Mouse (Mus musculus): Measurements from ENCODE around the gene Sfmbt2. TPM values are rescaled to one million over a fixed set of nuclear protein-coding genes. Genes with fewer than 3 reads are reported as not detected.

The Sfmbt2 gene
- total RNA-seq, 2 experiments from 2014 or later: 0.15 TPM

DNA sequence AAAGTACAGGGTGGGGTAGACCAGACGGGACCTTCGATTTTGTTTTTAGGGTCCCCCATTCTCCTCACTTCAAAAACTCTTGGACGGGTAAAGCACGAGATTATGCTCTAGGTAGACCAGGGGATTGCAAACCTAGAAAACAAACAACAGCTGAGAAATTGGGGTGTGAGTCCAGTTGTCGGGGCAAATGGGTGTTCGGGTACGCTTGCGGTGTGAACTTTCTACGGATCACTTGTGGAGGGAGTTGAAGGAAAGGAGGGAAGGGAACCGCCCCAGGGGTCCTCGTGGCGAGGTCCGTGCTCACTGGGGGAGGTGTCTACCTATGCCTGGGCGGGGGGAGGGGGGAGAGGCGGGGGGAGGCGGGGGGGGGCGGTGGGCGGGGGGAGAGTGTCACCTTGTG, 1.6 kb downstream of the Sfmbt2 start:
- DNase-seq: no peak
- intact Hi-C loops (cut with DNase I): loop anchor here (10.0 kb wide), 1 partner anchor 453 kb away; no protein-coding TSS in a partner anchor

- peak; percentile 27 to 35 for DNase-seq
- intact Hi-C loops (cut with DNase I): loop anchor here (10.0 kb wide), 1 partner anchor 452 kb away; no protein-coding TSS in a partner anchor
These were observed 2.0 kb downstream of the Sfmbt2 start for GRCm38 (mm10) chr2:10372321-10372723.

DNA sequence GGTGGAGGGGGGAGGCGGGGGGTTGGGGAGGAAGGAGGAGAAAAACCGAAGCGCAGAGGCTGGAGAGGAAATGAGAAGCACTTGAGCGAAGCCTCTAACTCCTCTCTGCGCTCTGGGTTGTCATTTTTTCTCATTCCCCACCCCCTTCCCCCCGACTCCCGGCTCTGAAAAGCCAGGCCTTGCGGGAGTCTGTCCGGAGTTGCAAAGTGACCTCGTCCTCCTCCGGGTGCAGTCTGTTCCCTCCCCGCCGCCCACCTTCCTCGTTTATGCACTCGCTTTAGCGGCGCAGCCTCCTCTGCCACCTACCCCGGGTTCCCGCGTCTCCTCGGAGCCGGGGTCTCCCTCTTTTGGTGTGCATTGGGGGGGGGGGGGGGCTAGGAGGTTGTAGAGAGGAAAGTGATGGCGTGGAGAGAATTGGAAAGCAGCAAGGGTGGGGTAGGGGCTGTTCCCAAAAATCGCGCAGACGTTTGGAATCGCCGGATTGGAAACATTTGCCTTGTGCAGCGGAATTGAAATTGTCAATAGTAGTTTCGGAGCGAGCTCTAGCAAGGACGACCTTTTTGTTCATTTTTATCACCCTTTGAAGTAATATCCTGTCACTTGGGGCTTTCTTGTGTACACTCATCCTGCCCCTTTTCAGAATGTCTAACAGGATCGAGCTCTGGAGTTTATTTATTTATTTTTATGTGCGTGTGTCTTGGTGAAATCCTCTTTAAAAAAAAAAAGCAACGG, 2.6 kb downstream of the Sfmbt2 start:
- DNase-seq: no peak
- intact Hi-C loops (cut with DNase I): loop anchor here (10.0 kb wide), 1 partner anchor 452 kb away; no protein-coding TSS in a partner anchor

DNA sequence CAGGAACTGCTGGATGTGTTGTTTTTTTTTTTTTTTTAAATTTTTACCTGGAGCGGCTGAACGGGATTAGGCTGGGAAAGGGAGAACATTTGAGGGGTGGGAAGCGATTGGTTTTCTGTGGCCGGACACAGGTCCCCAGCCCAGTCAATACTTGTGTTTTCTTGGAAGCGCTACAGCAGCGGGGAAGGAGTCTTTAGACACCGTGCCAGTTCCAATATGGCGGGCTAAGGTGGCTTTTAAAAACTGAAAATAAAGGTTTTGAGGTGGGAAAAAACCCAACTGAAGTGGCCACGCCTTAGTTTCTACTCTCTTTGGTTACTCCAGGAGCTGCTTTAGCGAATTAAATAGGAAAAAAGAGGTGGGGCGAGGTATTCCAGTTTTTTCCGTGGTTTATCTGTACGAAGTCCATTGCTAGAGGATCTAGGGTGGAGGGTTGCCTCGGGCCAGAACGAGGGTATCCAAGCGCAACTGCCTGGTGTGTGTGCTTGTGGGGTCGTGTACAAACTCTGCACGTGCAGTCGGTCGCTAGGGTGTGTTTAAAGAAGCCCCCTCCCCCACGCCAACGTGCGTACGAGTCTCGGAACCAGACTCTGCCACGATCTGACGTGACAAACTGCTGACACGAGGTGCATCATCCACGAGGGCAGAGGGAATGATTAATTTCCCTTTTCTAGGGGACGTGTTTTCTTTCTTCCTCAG, 3.3 kb downstream of the Sfmbt2 start:
- intact Hi-C loops (cut with DNase I): loop anchor here (10.0 kb wide), 1 partner anchor 451 kb away; no protein-coding TSS in a partner anchor
- DNase-seq: no peak

DNA sequence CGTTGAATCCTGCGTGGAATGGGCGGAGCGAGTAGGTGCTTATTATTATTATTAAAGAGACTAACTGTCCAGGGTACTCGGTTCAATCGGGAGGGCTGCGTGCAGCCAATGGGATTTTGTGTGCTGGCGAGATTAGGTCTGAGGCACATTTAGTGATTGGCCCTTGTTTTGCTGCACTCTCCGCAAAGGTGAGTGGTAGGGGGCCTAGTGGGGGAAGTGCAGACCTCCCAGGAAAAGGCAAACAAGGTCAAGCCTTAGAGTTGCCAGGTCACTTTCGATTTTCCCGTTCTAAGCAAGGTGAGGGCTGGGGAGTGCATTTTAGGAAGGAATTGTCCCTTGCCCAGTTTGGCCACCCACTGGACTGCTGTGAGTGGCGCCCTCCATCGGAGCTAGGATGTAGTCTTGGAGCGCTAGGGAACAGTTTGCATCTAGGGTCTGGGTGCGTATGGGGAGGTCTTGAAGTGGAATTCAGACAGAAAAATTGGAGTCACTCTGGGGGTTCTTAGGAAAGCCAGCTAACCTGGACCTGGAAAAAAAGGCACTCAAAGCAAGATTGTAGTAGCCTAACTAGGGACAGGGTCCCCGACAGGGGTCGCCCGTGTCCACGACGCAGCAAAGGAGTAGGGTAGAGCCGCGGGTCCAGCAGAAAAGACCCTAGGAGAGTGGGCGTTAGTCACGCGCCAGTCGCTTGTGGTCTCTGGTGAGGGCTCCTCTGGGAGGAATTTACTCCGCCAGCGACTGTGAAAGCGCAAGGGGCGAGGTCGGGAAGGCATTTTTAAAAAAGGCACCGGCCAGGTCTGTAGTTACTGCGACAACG, 4.1 kb downstream of the Sfmbt2 start:
- intact Hi-C loops (cut with DNase I): loop anchor here (10.0 kb wide), 1 partner anchor 450 kb away; no protein-coding TSS in a partner anchor
- no peak for DNase-seq

GRCm38 (mm10) chr2:10375024-10375372, 4.7 kb downstream of the Sfmbt2 start:
- DNase-seq: no peak

DNA sequence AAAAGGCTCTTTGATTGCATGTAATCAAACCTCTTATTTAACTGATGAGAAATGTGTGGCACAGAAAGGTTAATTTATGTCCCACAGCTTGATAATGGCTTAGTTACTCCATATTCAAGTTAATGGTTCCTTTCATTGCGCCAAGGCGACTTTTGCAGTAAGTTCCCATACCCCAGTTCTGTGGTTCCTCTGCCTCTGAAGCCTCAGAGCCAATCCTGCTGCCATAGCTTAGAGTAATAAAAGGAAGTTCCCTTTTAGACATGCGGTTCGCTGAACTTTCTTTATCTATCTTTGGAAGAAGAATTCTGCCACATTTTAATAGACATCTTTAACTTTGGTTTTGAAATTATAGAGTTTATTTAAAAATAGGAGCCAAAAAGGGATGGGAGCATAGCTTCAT, 19.7 kb downstream of the Sfmbt2 start:
- no peak for DNase-seq
- intact Hi-C loops (cut with DNase I): no loop called here

More at GRCm38 (mm10) chr2:10375024-10375372, 4.7 kb downstream of the Sfmbt2 start:
- intact Hi-C loops (cut with DNase I): loop anchor here (10.0 kb wide), 1 partner anchor 450 kb away; no protein-coding TSS in a partner anchor

DNA sequence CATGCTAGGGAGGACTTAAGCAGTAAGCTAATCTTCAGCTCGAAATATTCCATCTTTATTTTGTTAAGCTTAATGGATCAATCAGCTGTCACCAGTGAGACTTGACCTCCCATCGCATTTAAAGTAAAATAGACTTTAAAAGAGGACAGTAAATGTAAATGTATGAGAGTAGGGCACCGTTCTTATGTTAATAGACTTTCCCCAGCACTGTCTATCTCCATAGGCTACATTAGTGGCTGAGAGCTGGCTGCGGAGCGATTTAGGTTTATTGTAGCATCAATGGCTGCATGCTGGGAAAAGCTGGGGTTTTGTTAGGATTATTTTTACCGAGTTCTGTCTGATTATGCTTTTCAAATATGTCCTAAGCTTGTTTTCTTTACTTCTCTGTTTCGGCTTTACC, 20.5 kb downstream of the Sfmbt2 start:
- intact Hi-C loops (cut with DNase I): no loop called here
- DNase-seq: no peak

GRCm38 (mm10) chr2:10395143-10395542, 24.8 kb downstream of the Sfmbt2 start:
- DNase-seq: no peak
- intact Hi-C loops (cut with DNase I): no loop called here

DNA sequence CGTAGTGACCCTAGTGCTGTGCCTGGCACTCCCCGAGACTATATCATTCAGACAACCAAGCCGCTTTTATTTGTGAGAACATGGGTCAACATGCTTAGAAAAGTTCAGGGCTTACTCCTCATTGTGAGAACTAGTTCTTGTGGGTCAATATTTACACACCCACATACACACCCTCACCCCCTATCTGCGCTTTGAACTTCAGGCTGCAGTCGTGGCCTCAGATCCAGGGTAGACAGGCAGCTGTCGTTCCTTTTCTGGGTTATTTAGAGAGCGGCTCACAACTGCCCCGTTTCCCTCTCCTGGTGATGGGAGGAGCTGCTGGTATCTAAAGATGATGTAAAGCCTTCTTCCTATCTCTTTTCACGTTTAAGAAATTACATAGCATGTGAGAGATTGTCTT, 27.5 kb downstream of the Sfmbt2 start:
- no peak for DNase-seq
- intact Hi-C loops (cut with DNase I): no loop called here

GRCm38 (mm10) chr2:10406151-10406550, 35.8 kb downstream of the Sfmbt2 start:
- no peak for DNase-seq
- intact Hi-C loops (cut with DNase I): no loop called here

DNA sequence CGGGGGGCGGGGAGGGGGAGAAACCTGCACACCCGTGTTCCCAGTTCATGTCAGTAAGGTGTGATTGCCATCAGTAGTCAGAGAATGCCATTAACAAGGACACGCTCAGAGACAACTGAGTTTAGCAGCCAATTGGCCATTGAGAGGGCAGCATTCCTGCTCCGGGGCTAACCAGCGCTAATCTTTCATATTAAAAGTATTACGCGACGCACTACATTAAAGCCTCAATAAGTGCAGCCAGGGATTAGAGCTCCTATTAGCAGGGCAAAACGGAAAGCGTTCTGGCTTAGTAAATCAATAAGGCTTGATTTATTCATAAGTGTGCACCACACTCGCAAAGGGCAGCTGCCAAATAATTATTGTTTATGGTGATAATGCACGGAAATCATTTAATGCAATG, 39.1 kb downstream of the Sfmbt2 start:
- no peak for DNase-seq
- intact Hi-C loops (cut with DNase I): no loop called here

DNA sequence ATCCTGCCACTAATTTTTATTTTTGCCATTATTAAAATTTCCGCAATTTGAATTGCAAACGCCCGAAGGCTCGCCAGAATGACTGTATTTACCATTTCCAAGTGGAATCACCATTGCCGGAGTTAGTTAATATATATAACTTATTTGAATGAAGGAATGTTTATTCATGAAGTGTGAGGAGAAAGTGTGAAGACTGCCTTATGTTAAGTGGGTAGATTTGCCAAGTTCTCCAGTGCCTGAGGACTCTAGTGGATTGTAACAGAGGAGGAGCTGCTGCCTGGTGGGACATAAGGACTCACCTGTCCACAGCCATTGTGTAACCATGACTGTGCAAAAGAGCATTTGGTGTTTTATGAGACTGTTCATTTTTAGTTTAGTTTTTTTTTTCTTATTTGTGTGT, 39.8 kb downstream of the Sfmbt2 start:
- intact Hi-C loops (cut with DNase I): no loop called here

DNA sequence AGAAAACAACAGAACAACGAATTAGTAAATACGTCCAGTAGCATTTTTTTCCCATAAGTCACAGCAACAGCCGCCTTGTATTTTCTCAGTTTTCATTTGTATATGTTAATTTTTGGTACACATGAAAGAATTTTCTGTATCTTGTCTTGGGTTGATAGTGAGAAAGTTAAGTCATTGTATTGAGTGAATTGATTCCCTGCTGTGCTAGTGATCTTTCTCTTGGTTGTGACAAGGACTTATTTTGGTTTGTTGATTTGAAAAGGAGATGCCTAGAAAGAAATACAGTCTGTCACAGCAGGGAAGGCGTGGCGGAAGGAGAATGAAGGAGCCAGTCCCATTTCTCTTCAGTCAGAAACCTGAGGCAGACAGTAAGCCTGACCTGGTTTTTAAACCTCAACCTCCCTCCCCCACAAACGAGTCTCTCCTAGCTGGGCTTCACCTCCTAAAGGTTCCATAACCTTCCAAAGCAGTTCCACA, 50.7 kb downstream of the Sfmbt2 start:
- intact Hi-C loops (cut with DNase I): no loop called here
- no peak for DNase-seq

More for the DNA sequence above, 39.8 kb downstream of the Sfmbt2 start:
- no peak for DNase-seq

DNA sequence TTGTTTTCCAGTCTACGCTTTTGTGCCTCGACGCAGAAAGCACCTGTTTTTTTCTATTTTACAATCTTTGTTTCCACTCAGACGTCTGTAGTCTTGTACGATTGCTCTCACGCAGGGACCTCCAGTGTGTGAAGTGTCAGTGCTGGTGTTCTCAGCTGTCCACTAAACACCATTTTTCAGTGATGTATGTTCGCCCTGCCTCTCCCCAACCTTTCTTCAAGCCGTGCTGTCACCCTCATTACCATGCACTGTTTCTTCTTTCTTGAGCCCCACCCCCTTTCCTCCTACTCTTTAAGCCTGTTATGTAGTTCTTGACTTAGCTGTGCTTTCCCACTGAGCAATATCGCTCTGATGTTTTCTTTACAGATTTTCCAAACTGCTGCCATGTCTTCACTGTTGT, 67.0 kb downstream of the Sfmbt2 start:
- intact Hi-C loops (cut with DNase I): no loop called here
- DNase-seq: no peak

DNA sequence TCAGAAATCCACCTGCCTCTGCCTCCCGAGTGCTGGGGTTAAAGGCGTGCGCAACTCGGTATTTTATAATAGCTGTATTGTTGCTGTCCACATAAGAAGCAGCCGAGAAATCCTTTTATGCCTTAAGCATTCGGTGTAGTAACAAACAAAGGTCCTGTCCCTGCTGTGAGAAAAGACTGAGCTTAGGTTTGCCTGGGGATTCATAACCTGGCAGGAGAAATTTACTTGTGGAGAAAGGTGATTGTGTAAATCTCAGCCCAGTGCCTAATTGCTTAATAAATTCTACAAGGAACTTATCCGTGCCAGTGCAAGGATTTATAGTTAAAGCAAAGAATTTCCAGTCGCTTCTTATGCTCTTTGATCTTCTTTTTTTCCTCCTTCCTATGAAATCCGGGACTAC, 71.5 kb downstream of the Sfmbt2 start:
- intact Hi-C loops (cut with DNase I): no loop called here
- DNase-seq: no peak

GRCm38 (mm10) chr2:10453577-10453976, 83.3 kb downstream of the Sfmbt2 start:
- intact Hi-C loops (cut with DNase I): no loop called here
- DNase-seq: no peak

GRCm38 (mm10) chr2:10458309-10458708, 88.0 kb downstream of the Sfmbt2 start:
- intact Hi-C loops (cut with DNase I): no loop called here

GRCm38 (mm10) chr2:10516516-10516915, 146.2 kb downstream of the Sfmbt2 start:
- intact Hi-C loops (cut with DNase I): no loop called here
- DNase-seq: no peak

More at GRCm38 (mm10) chr2:10458309-10458708, 88.0 kb downstream of the Sfmbt2 start:
- no peak for DNase-seq

DNA sequence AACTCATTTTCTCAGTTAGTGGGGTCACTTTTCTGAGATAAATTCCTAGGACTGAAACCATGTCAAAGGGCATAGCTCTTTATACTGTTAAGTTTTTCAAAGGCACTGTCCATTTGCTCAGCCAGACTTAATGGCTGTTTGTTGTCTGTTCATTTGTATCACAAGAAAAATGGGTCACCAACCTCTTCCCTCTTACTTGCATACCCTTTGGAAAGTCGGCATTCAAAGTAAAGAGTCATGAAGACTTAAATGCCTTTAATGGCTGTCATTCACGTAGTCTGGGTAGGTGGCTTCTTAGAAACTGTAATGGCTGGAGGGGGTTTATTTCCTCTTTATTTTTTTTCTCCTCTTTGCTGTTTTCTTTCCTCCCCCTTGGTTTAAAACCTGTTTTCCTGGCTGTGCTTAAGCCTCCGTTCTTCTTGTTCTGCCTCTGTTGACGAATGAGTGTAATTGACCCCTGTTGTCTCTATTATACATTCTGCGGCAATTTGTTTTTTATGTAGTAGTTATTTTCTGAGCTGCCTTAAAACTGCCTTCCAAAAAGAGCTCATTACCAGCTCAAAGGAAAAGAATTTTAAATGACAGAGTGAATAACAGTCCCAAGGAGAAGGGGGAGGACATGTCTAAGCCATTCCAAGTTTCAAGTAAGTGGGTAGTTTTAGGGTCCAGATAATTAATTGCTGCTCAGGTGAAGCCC, 151.6 kb downstream of the Sfmbt2 start:
- intact Hi-C loops (cut with DNase I): no loop called here
- DNase-seq: no peak
